Mouse (Mus musculus): ENCODE data around the gene Akap11. TPM values are rescaled to one million over a fixed set of nuclear protein-coding genes. Genes with fewer than 3 reads are reported as not detected.
A peak's percentile ranks its signal among the peaks of the same experiment; 100 is the strongest.
"Not testable (repeated sequence)": the region's sequence is repeated elsewhere in the genome, so short reads cannot be mapped to it uniquely, and the experiment has no call there.

Akap11 gene
- 6.9 and 9.4 TPM in 2 replicates for polyA plus RNA-seq (2015; fragmentation: Nextera tagmentation; extraction: Ambion mirVana)

DNA sequence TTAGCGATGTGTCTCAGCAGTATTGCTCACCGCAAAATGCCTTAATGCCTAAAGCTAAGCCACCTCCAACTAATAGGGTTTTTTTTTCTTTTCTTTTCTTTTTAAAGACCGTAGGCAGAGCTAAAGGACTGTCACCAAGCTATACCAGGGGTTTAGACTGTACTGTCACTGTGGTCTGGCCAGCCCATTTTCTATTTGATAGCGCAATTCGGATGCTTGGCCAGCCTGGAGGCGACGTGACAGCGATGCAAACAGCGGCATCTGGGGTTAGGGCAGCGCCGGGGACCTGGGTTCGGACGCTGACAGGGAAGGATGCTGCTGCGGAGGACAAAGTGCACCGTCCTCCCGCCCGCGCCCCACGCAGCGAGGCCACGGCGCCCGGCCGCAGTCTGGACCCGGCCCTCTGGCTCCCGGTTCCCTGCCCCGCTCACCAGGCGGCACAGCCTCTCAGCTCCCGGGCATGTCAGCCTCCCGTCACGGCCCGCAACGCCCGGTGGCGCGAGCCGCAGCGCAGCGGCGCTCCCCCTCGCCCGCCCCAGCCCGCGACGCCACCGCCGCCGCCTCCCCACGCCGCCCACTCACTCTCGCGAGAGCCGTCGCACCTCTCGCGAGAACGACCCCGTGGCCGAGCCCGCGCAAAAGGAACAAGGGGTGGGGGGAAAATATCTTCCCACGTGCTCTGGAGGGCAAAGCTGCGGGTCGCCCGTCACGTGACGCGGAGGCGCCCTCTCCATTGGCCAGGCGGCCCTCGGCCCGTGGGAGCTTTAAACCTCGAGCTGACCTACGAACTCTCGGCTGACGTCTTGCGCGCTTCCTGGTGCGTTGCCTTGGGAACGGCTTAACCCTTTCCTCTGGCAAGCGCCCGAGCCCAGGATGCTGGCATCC is at the start of gene Akap11:
Gene Akap11 (minus strand): TSS at position 528 of the 885 bp plus-strand sequence.
- ATAC-seq (ENCODE audit: low read depth) = peak; percentile 89
- H3K4me3 ChIP-seq (replicated peaks) = peak within 1 kb of the TSS; percentile 88
- no peaks in the 10 kb centered on the region for H3K27me3 ChIP-seq
- H3K4me1 ChIP-seq (replicated peaks) = peaks cover 42% of the 10 kb centered on the region
- no peaks in the 10 kb centered on the region for H3K36me3 ChIP-seq
- peak; percentile 83 for DNase-seq
- H3K4me2 ChIP-seq = peak within 1 kb of the TSS; percentile 88
- H3K9me3 ChIP-seq (replicated peaks) = no peaks in the 10 kb centered on the region
- peak within 1 kb of the TSS; percentile 93 for H3K9ac ChIP-seq
- WGBS (ENCODE audit: insufficient replicate concordance) = under 1% methylated on average over 82 of the region's 82 CpGs
- H3K27ac ChIP-seq = peak within 1 kb of the TSS; percentile 85

- Histone ChIP-seq H3K27me3 (no peaks in the 10 kb centered on the region), H3K36me3 (no peaks in the 10 kb centered on the region; the same call in 1 of the 2 replicates), H3K4me2 (no peak overlapping the region), H3K9ac (no peak overlapping the region), H3K4me3 (replicated peaks) (no peak overlapping the region), H3K4me1 (replicated peaks) (0 out of 2 replicates have a peak, but pooled peaks cover 2% of the 10 kb centered on the region), H3K27ac (no peak overlapping the region), H3K9me3 (replicated peaks) (no peaks in the 10 kb centered on the region)
- no peak for DNase-seq
- WGBS (ENCODE audit: insufficient replicate concordance) = 78% methylated on average over 13 of the region's 13 CpGs
- no peak for ATAC-seq (ENCODE audit: low read depth)
Observed at GRCm38 (mm10) chr14:78584222-78584621, 47.6 kb upstream of the Akap11 start.

GRCm38 (mm10) chr14:78583168-78583567 is 46.6 kb upstream of the Akap11 start:
- Histone ChIP-seq H3K4me1 (replicated peaks) (0 out of 2 replicates have a peak, but pooled peaks cover 2% of the 10 kb centered on the region), H3K9ac (no peak overlapping the region), H3K27ac (no peak overlapping the region), H3K36me3 (no peaks in the 10 kb centered on the region; the same call in 1 of the 2 replicates), H3K4me3 (replicated peaks) (no peak overlapping the region), H3K9me3 (replicated peaks) (no peaks in the 10 kb centered on the region), H3K27me3 (no peaks in the 10 kb centered on the region), H3K4me2 (no peak overlapping the region)
- ATAC-seq (ENCODE audit: low read depth) (peak; percentile 51; the same call in 1 of the 2 replicates), DNase-seq (peak; percentile 40)

DNA sequence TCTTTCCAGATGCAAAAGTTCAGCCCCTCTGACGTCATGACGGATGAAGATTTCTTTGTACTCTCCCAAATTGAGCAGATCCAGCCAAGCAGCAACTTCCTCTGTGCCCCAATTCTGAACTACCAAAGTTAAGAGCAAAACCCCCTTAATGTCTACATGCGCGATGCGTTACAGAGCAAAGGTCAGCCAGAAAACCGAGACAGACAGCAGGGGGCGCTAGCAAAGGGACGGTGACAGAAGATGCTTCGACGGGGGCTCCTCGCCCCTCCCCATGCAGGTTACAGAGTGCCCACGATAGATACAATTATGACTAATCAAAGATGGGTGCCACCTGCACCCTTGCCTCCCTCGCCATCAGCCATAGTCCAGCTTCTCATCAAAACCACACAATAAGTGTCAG is 39.3 kb upstream of the Akap11 start:
- DNase-seq (no peak), ATAC-seq (ENCODE audit: low read depth) (no peak)
- no peak overlapping the region for H3K9ac ChIP-seq
- no peak overlapping the region for H3K27ac ChIP-seq
- no peaks in the 10 kb centered on the region for H3K36me3 ChIP-seq
- no peaks in the 10 kb centered on the region for H3K4me1 ChIP-seq (replicated peaks)
- H3K9me3 ChIP-seq (replicated peaks) = no peaks in the 10 kb centered on the region
- no peaks in the 10 kb centered on the region for H3K27me3 ChIP-seq
- no peak overlapping the region for H3K4me2 ChIP-seq
- H3K4me3 ChIP-seq (replicated peaks) = no peak overlapping the region
- 69% methylated on average over 13 of the region's 13 CpGs for WGBS (ENCODE audit: insufficient replicate concordance)

DNA sequence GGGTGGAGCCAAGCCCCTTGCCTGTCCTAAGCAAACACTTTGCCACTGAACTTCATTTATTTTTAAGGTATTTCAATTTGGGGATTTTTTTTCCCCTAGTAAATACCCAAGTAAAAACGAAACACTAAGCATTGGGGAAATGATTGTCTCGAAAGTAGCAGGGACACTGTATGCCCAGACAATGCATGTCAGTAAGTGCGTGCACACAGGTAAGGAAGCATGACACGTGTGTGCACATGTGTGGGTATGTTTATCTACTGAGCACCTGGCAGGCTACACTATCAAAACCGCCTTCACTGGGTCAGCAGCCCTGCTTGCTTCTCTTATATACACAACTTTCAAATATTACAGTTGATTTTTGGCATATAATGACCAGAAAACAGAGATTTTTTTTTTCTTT is 31.8 kb upstream of the Akap11 start:
- WGBS (ENCODE audit: insufficient replicate concordance) = 69% methylated on average over 5 of the region's 5 CpGs

DNA sequence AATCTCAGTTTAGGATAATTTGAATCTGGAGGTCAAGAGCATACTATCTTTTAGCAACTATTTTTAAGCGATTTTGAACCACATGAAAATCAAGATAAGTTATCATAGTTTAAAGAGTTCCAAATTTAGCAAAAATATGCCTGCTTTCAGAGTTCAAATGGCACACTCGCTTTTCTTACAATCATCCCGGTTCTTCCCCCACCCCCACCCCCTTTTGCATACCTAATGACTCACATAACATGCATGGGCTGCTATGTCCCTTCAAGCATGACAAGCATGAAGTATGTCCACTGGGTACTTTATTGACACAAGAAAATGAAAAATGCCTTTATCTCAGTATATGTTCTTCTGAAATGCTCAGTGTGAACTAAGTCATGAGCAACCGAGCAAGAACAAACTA is 29.8 kb upstream of the Akap11 start:
- ATAC-seq (ENCODE audit: low read depth) (no peak), DNase-seq (no peak)
- no peaks in the 10 kb centered on the region for H3K4me1 ChIP-seq (replicated peaks)
- no peak overlapping the region for H3K27ac ChIP-seq
- no peaks in the 10 kb centered on the region for H3K9me3 ChIP-seq (replicated peaks)
- no peak overlapping the region for H3K4me3 ChIP-seq (replicated peaks)
- H3K36me3 ChIP-seq = no peaks in the 10 kb centered on the region
- no peak overlapping the region for H3K9ac ChIP-seq
- 55% methylated on average over 4 of the region's 4 CpGs for WGBS (ENCODE audit: insufficient replicate concordance)
- no peak overlapping the region for H3K4me2 ChIP-seq
- H3K27me3 ChIP-seq = no peaks in the 10 kb centered on the region

More for the DNA sequence above, 31.8 kb upstream of the Akap11 start:
- Histone ChIP-seq H3K27me3 (no peaks in the 10 kb centered on the region), H3K9ac (no peak overlapping the region), H3K36me3 (no peaks in the 10 kb centered on the region), H3K27ac (no peak overlapping the region), H3K9me3 (replicated peaks) (no peaks in the 10 kb centered on the region), H3K4me1 (replicated peaks) (no peaks in the 10 kb centered on the region), H3K4me3 (replicated peaks) (no peak overlapping the region), H3K4me2 (no peak overlapping the region)
- ATAC-seq (ENCODE audit: low read depth) = no peak
- DNase-seq = no peak

- WGBS (ENCODE audit: insufficient replicate concordance) = 55% methylated on average over 2 of the region's 2 CpGs
Observed at GRCm38 (mm10) chr14:78564292-78564691, 27.7 kb upstream of the Akap11 start.

GRCm38 (mm10) chr14:78563211-78563610 is 26.6 kb upstream of the Akap11 start:
- WGBS (ENCODE audit: insufficient replicate concordance) = 70% methylated on average over 7 of the region's 7 CpGs
- no peak for ATAC-seq (ENCODE audit: low read depth)
- no peak overlapping the region for H3K27ac ChIP-seq

More at GRCm38 (mm10) chr14:78564292-78564691, 27.7 kb upstream of the Akap11 start:
- Histone ChIP-seq H3K4me3 (replicated peaks) (no peak overlapping the region), H3K9ac (no peak overlapping the region), H3K27me3 (no peaks in the 10 kb centered on the region), H3K4me2 (no peak overlapping the region), H3K36me3 (no peaks in the 10 kb centered on the region), H3K4me1 (replicated peaks) (no peaks in the 10 kb centered on the region), H3K27ac (no peak overlapping the region), H3K9me3 (replicated peaks) (no peaks in the 10 kb centered on the region)
- DNase-seq (no peak), ATAC-seq (ENCODE audit: low read depth) (no peak)

DNA sequence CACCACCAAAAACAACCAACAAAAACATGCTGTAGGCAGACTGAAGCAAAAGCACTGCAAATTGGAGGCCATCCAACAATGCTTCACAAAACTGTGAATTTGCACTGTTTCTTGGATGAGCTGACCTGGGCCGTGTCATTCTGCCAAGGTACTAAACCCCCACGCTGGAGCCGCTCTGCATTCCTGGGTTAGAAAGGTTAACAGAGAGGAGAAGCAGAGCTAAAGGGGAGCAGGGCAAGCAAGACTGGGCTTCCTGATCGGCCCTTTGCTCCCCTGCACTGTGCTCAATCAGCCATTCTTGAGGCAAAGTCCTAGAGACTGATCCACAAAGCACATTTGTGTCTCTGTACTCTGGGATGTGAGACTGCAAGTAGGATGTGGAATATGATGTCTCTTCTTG is 25.5 kb upstream of the Akap11 start:
- Histone ChIP-seq H3K27me3 (no peaks in the 10 kb centered on the region), H3K36me3 (no peaks in the 10 kb centered on the region; the same call in 1 of the 2 replicates), H3K4me3 (replicated peaks) (no peak overlapping the region), H3K4me2 (no peak overlapping the region), H3K9me3 (replicated peaks) (no peaks in the 10 kb centered on the region), H3K4me1 (replicated peaks) (no peaks in the 10 kb centered on the region), H3K27ac (no peak overlapping the region), H3K9ac (no peak overlapping the region)
- DNase-seq = no peak
- ATAC-seq (ENCODE audit: low read depth) = no peak
- WGBS (ENCODE audit: insufficient replicate concordance) = 65% methylated on average over 4 of the region's 4 CpGs

More at GRCm38 (mm10) chr14:78563211-78563610, 26.6 kb upstream of the Akap11 start:
- Histone ChIP-seq H3K36me3 (no peaks in the 10 kb centered on the region; the same call in 1 of the 2 replicates), H3K9me3 (replicated peaks) (no peaks in the 10 kb centered on the region), H3K4me2 (no peak overlapping the region), H3K9ac (no peak overlapping the region), H3K4me1 (replicated peaks) (no peaks in the 10 kb centered on the region), H3K27me3 (no peaks in the 10 kb centered on the region), H3K4me3 (replicated peaks) (no peak overlapping the region)
- DNase-seq = no peak

- Histone ChIP-seq H3K4me1 (replicated peaks) (no peaks in the 10 kb centered on the region), H3K27me3 (no peaks in the 10 kb centered on the region), H3K9me3 (replicated peaks) (no peaks in the 10 kb centered on the region), H3K27ac (no peak overlapping the region), H3K9ac (no peak overlapping the region), H3K4me2 (no peak overlapping the region), H3K4me3 (replicated peaks) (no peak overlapping the region), H3K36me3 (no peaks in the 10 kb centered on the region; the same call in 1 of the 2 replicates)
- WGBS (ENCODE audit: insufficient replicate concordance) = 67% methylated on average over 8 of the region's 8 CpGs
- ATAC-seq (ENCODE audit: low read depth) (no peak), DNase-seq (no peak)
Observed at GRCm38 (mm10) chr14:78559042-78559441, 22.4 kb upstream of the Akap11 start.

DNA sequence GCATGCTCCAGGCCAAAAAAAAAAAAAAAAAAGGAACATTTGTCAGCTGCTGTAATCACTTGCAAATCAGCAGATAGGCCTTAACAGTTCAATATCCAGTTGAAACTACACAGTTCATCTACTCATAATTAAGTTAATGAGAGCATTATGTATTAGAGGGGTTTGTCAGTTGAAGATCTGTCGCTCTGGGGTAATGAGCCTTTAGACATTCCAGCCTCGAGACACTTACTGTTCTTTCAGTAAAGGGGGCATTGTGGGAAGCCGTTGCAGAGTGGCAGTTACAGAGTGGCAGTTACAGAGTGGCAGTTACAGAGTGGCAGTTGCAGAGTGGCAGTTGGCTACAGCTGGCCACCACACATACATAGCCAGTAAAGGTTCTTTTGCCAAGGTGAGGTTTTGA is 18.2 kb upstream of the Akap11 start:
- not testable (repeated sequence) for H3K9me3 ChIP-seq (replicated peaks); H3K27me3 ChIP-seq; H3K9ac ChIP-seq; DNase-seq; ATAC-seq (ENCODE audit: low read depth); H3K36me3 ChIP-seq; H3K4me1 ChIP-seq (replicated peaks); H3K4me2 ChIP-seq; H3K4me3 ChIP-seq (replicated peaks); H3K27ac ChIP-seq
- 62% methylated on average over 3 of the region's 3 CpGs for WGBS (ENCODE audit: insufficient replicate concordance)

Measured in liver, embryonic 13.5 days (tissue).